Mouse (Mus musculus) layer of hippocampus, postnatal 14 days (tissue): Measurements from ENCODE around the gene Mettl26. TPM values are rescaled to one million over a fixed set of nuclear protein-coding genes. Genes with fewer than 3 reads are reported as not detected.

Experiments used
- DNase-seq, 2 experiments: peaks; one replicate each; pipeline ENCODE4 v3.0.0; 2021 to 2022; ENCODE audit warnings: low spot score in 2 of 2, mixed read lengths in 1 of 2
- total RNA-seq, 2 experiments: library from RNA; stranded (reverse); gene quantifications; 2 replicates each; pipeline ENCODE4 v1.2.3; 2021

The Mettl26 gene
- total RNA-seq, 2 experiments from 2014 or later, result 39.3 to 44.7 TPM

- peak in 1 of 2 experiments; percentile 71 for DNase-seq
Observed at GRCm38 (mm10) chr17:25836397-25837075, 38.3 kb upstream of the Mettl26 start.

DNA sequence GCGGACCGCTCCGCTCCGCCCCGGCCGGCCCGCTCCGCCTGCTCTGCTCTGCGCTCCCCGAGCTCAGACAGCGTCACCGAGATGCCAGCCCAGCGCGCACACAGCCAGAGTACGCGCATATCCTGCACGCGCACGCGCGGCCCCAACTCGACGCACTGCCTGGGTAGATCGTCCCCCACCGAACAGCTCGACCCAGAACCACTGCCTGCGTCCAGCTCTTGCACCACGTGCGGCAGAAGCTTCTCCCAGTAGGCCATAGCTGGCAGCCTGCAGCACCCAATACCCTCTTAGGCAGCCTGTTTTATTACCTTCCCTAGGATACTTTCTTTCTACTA, 37.8 kb upstream of the Mettl26 start, which contains the start of gene Rhbdl1:
Gene Rhbdl1, minus strand, starts transcription at position 220 of the 335 bp plus-strand sequence.
- DNase-seq, result peak; percentile 83 to 87

DNA sequence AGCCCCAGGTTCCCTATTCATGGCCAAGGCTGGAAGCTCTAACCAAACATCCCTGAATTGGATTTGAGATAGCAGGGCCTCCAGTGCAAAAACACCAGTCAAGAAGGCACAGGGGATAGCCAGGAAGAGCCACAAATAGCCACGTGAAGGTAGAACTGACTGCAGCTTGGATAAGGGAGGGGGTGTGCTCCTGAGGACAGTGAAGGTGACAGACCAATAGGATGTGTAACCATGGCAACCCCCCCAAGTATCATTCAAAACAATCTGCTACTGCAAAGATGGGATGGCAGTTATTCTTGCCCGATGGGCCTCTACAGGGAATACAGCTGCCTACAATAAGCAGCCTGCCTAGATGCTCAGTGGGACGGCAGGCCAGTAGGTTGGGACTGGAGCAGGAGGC, 37.3 kb upstream of the Mettl26 start:
- no peak for DNase-seq

DNA sequence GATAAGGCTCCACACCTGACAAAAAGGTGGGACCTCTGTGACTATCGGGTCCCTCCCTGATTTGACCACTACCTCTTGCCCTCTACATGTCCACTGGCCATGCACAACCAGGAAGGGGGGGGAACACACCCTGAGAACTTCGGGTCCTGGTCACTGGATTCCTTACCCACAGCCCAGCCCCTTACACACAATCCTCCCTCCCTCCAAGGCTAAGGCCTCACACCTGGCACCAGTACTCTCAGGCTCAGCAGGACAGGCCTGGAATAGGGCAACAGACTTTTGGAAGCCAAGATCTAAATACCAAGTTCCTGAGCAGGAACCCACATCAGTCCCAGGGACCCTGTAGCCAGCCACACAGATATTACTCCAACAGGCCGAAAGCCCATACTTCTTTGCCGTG, 36.0 kb upstream of the Mettl26 start:
- DNase-seq, result no peak

GRCm38 (mm10) chr17:25839455-25840235, 35.2 kb upstream of the Mettl26 start:
- no peak for DNase-seq

- no peak for DNase-seq
Observed at GRCm38 (mm10) chr17:25840519-25840918, 34.4 kb upstream of the Mettl26 start.

GRCm38 (mm10) chr17:25841117-25841880, 33.6 kb upstream of the Mettl26 start, which contains the start of gene Gm20683:
Gm20683 (minus strand) TSS chr17:25841763.
- DNase-seq, result no peak

GRCm38 (mm10) chr17:25842509-25842908, 32.4 kb upstream of the Mettl26 start:
- no peak for DNase-seq

- DNase-seq, result no peak
Observed at GRCm38 (mm10) chr17:25843122-25843521, 31.8 kb upstream of the Mettl26 start.

DNA sequence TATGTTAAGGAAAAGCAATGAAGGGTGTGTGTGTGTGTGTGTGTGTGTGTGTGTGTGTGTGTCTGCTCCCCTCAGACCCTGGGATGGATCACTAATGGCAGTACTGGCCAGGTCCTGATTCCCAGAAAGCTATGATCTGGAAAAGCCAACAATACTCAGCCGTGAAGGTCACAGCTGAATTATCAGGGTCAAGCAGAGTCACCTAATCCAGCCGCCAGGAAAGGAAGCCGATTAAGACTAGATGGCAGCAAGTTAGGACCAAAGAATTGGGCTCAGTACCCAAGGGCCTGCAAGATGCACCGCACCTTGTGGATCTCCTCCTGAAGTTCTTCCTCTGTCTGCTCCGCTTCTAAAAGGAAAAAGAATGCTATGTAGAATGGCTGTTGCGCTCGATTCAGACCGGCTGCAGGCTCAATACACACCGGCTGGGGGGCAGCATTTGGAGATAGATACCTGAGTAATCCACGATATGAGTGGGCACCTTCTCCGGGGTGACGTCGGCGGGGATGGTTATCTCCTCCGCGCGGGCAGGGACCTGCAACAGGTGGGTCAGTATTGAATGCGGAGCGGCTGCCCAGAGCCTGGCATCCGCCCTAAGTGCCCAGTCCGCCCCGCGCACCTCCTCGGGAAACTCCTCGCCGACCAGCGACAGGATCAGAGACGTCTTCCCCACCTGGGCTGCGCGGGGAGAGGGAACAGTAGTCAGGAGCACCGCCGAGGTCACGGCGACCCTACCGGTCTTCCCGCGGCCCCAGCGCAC, 31.1 kb upstream of the Mettl26 start:
- DNase-seq, result no peak

- DNase-seq, result peak; percentile 89 to 95
Observed at GRCm38 (mm10) chr17:25844396-25844901, 30.4 kb upstream of the Mettl26 start, which contains the start of gene Rhot2. Rhot2 (minus strand) TSS chr17:25844851.

DNA sequence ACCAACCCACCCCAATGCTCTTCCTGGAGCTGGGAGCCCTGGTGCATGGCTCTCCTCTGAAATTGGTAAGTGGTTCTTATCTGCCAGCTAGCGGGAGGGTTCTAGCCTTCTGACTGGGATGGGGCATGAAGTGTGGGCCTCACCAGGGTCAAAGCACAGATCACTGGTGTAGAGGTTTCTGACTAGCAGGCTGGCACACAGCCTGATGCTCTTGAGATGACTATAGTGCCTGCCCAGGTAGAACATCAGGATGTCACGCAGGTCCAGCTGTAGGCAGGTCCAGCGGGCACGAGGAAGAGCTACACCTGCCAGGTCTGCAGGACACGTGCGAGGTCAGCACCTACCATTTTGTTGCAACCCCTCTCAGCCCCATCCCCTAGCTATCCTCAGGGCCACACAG, 14.6 kb upstream of the Mettl26 start:
- no peak for DNase-seq

- peak; percentile 88 to 94 for DNase-seq
Observed at GRCm38 (mm10) chr17:25860832-25861703, 13.8 kb upstream of the Mettl26 start, which contains the start of gene Wdr90. Wdr90 (minus strand) TSS chr17:25861501.

- no peak for DNase-seq
Observed at GRCm38 (mm10) chr17:25861704-25862612, 12.9 kb upstream of the Mettl26 start.

DNA sequence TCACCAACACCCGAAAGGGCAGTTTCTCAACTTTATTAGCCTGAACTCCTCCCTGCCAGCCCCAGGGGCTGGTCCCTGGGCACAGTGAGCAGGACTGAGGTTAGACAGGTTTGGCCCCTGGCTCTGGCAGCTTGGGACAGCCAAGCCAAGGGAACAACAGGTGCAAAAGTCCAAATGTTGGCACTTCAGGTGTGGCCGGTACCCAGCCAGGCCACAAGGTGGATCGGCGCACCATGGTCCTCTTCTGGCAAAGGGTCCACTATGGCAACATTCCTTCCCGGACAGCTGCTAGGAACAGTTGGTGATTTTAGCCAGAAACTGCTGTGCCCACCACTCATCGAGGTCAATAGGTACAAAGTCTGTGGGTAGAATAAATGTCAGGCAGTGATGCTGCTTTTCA, 11.2 kb upstream of the Mettl26 start:
- no peak for DNase-seq

DNA sequence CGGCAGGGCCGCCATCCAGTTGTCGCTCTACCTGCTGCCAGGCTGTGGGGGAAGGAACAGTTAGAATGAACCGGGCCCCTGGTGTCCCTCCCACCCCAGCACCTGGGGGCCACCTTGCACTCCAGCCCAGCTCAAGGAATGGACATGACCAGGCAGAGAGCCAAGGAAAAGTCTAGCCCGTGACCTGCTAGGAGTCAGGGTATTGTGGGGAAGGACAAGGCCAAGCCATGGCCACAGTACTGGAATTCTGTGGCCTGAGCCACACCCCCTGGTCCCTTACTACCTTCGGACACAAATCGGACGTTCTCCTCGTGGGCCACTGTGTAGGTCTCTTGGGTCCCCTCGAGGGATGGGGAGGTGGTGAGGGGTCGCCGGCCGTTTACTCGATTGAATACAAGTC, 10.6 kb upstream of the Mettl26 start:
- DNase-seq, result no peak

DNA sequence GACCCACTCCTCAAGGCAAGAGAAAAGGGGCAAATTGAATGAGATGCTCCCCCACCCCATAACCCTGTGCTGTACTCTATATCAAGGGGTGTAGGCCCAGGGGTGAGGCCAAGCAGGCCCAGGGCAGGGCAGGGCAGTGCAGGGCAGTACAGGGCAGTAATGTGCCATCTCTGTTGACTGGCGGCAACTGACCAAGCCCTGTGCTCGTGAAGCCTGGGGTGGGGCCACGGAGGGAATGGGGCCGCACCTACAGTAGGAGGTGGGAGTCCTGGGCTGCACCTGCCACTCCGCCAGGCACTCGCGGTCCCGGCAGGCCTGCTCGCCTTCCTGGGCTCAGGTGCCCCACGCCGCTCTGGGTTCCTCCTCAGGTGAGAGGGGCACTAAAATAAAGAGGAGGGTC, 9.6 kb upstream of the Mettl26 start:
- no peak for DNase-seq

GRCm38 (mm10) chr17:25866172-25866571, 8.7 kb upstream of the Mettl26 start:
- no peak for DNase-seq

GRCm38 (mm10) chr17:25867509-25867835, 7.4 kb upstream of the Mettl26 start:
- DNase-seq, result no peak
